ENCODE assay signal across 10 mouse cellular contexts in genomic region chr11:16941103-16941793, GRCm38 (mm10). TPM values are rescaled to one million over a fixed set of nuclear protein-coding genes. Genes with fewer than 3 reads are reported as not detected.
DNase-seq lines count a peak whose midpoint lies in the region; ATAC-seq and TF ChIP-seq lines count a peak whose summit lies in the region.
"Had no signal": no experiment of that assay in that cellular context is flagged by ENCODE, and none has a peak within 500 bp of the region (broad histone marks: within the 10 kb centered on the region; RNA-seq: fewer than 3 reads in every experiment).

No protein-coding gene starts in this region.

- no peak for TF ChIP-seq CTCF in liver, postnatal 0 days (IDR thresholded peaks at IDR 0.05; ENCODE audit: low read depth)
- no peak for TF ChIP-seq CTCF in heart, adult 2 months (IDR thresholded peaks at IDR 0.05)

- no peaks in the 10 kb centered on the region for H3K79me2 ChIP-seq in heart, adult 2 months (replicated peaks; ENCODE audit: control insufficient read depth, insufficient read depth, low read length)

- intact Hi-C loops in heart, adult 2 months (cut with DNase I): no loop called here

- no peak for TF ChIP-seq EP300 in liver, postnatal 0 days (IDR thresholded peaks at IDR 0.05; ENCODE audit: low read depth)
- no peak for TF ChIP-seq EP300 in heart, adult 2 months (IDR thresholded peaks at IDR 0.05; ENCODE audit: insufficient read depth, low read depth, low read length)

- no peak overlapping the region for H3K9ac ChIP-seq in liver, postnatal 0 days (replicated peaks)
- no peak overlapping the region for H3K9ac ChIP-seq in liver, embryonic 11.5 days (ENCODE audit: low read depth, low read length)
- no peak overlapping the region for H3K9ac ChIP-seq in forebrain, embryonic 14.5 days (ENCODE audit: low read length)
- no peak overlapping the region for H3K9ac ChIP-seq in heart, adult 2 months (ENCODE audit: low read depth, low read length)

- WGBS in liver, postnatal 0 days (ENCODE audit: insufficient replicate concordance): 61% methylated on average over 4 of the region's 4 CpGs
- 73% methylated on average over 4 of the region's 4 CpGs for WGBS in liver, embryonic 11.5 days
- WGBS in forebrain, embryonic 14.5 days: 62% methylated on average over 4 of the region's 4 CpGs
- whole genome bisulfite sequencing in heart, adult 2 months: 73% methylated on average over 4 of the region's 4 CpGs

- no peak for DNase-seq in liver, postnatal 0 days
- no peak for DNase-seq in liver, embryonic 11.5 days (ENCODE audit: low spot score)
- DNase-seq in forebrain, embryonic 14.5 days (ENCODE audit: low spot score): peak; percentile 65
- peak; percentile 23 to 47 for DNase-seq in layer of hippocampus, postnatal 10 days (ENCODE audit: low spot score in 2 of 2)
- no peak for DNase-seq in kidney, adult 8-10 months
- no peak for DNase-seq in heart, adult 2 months
- DNase-seq: cerebellum, adult 8-10 months; heart, postnatal 36 days had no signal

- ATAC-seq in liver, postnatal 0 days: peak; percentile 54
- no peak for ATAC-seq in liver, embryonic 11.5 days (replicated peaks; ENCODE audit: low FRiP score)
- ATAC-seq in forebrain, embryonic 14.5 days: peak; percentile 82
- ATAC-seq in neutrophil, adult 5-6 weeks (ENCODE audit: extremely low read depth, insufficient number of reproducible peaks, low FRiP score, poor library complexity, severe bottlenecking): peak; percentile 44; the same call in 1 of the 2 replicates

- H3K4me1 ChIP-seq in liver, postnatal 0 days (ENCODE audit: insufficient read depth): no peaks in the 10 kb centered on the region; the same call in 1 of the 2 replicates
- no peaks in the 10 kb centered on the region for H3K4me1 ChIP-seq in liver, embryonic 11.5 days (replicated peaks; ENCODE audit: control insufficient read depth, insufficient read depth, low read length)
- H3K4me1 ChIP-seq in forebrain, embryonic 14.5 days (ENCODE audit: control insufficient read depth, insufficient read depth, low read length): no peaks in the 10 kb centered on the region
- H3K4me1 ChIP-seq in heart, adult 2 months (ENCODE audit: control insufficient read depth, insufficient read depth, low read length): no peaks in the 10 kb centered on the region

- no peak for TF ChIP-seq POLR2A in heart, adult 2 months (IDR thresholded peaks at IDR 0.05; ENCODE audit: insufficient read depth, low read depth, low read length)

- H3K36me3 ChIP-seq in liver, postnatal 0 days (replicated peaks; ENCODE audit: insufficient read depth, low read length): no peaks in the 10 kb centered on the region
- H3K36me3 ChIP-seq in liver, embryonic 11.5 days (ENCODE audit: control insufficient read depth, insufficient read depth, low read length): no peaks in the 10 kb centered on the region
- no peaks in the 10 kb centered on the region for H3K36me3 ChIP-seq in forebrain, embryonic 14.5 days (ENCODE audit: control insufficient read depth, insufficient read depth, low read length)
- H3K36me3 ChIP-seq in heart, adult 2 months (ENCODE audit: control insufficient read depth, insufficient read depth, low read length): no peaks in the 10 kb centered on the region

- H3K4me3 ChIP-seq in liver, postnatal 0 days (ENCODE audit: low read depth, low read length): no peak overlapping the region
- no peak overlapping the region for H3K4me3 ChIP-seq in liver, embryonic 11.5 days (ENCODE audit: low read depth, low read length)
- no peak overlapping the region for H3K4me3 ChIP-seq in forebrain, embryonic 14.5 days (ENCODE audit: low read depth, low read length)
- H3K4me3 ChIP-seq in heart, adult 2 months: no peak overlapping the region
- H3K4me3 ChIP-seq: left cerebral cortex, adult 2 months had no signal

- no peaks in the 10 kb centered on the region for H3K27me3 ChIP-seq in liver, postnatal 0 days (ENCODE audit: insufficient read depth, low read length)
- H3K27me3 ChIP-seq in liver, embryonic 11.5 days (replicated peaks; ENCODE audit: control insufficient read depth, insufficient read depth, low read length): no peaks in the 10 kb centered on the region
- no peaks in the 10 kb centered on the region for H3K27me3 ChIP-seq in forebrain, embryonic 14.5 days (replicated peaks; ENCODE audit: control insufficient read depth, insufficient read depth, low read length)
- no peaks in the 10 kb centered on the region for H3K27me3 ChIP-seq in heart, adult 2 months (ENCODE audit: control insufficient read depth, insufficient read depth, low read length)

- H3K4me2 ChIP-seq in liver, postnatal 0 days (ENCODE audit: low read depth, low read length): no peak overlapping the region
- H3K4me2 ChIP-seq in liver, embryonic 11.5 days: no peak overlapping the region
- H3K4me2 ChIP-seq in forebrain, embryonic 14.5 days (ENCODE audit: low read length): no peak overlapping the region

- 0 out of 2 replicates have a peak overlapping the region, but pooled peaks have one; percentile 25 for H3K27ac ChIP-seq in liver, postnatal 0 days (ENCODE audit: low read depth)
- H3K27ac ChIP-seq in liver, embryonic 11.5 days (ENCODE audit: low read depth, low read length): no peak overlapping the region
- H3K27ac ChIP-seq in forebrain, embryonic 14.5 days (ENCODE audit: low read depth, low read length): peak overlapping the region; percentile 0; the same call in 1 of the 2 replicates
- H3K27ac ChIP-seq in heart, adult 2 months: no peak overlapping the region
- H3K27ac ChIP-seq: left cerebral cortex, adult 2 months had no signal

- no peaks in the 10 kb centered on the region for H3K9me3 ChIP-seq in liver, postnatal 0 days (ENCODE audit: low read length)
- H3K9me3 ChIP-seq in liver, embryonic 11.5 days (ENCODE audit: control insufficient read depth, low read length): no peaks in the 10 kb centered on the region
- H3K9me3 ChIP-seq in forebrain, embryonic 14.5 days (replicated peaks; ENCODE audit: control insufficient read depth, low read length): no peaks in the 10 kb centered on the region

RNA-seq across cellular contexts. Expression of gene Fbxo48, which starts 9.9 kb away (rescaled TPM):
- polyA plus RNA-seq in liver, postnatal 0 days (2015; fragmentation: Nextera tagmentation; extraction: Ambion mirVana): 0.75 TPM in 2 replicates
- polyA plus RNA-seq in liver, embryonic 11.5 days (2014; fragmentation: Nextera tagmentation; extraction: Ambion mirVana): 3.0 and 3.1 TPM in 2 replicates
- polyA plus RNA-seq in forebrain, embryonic 14.5 days (2014; fragmentation: Nextera tagmentation; extraction: Ambion mirVana): 0.77 and 1.6 TPM in 2 replicates
- 1 to 10 TPM in 1 of 2 experiments, under 1 TPM in 1; 0.98 to 2.1 TPM for total RNA-seq in layer of hippocampus, postnatal 10 days (2021)
- total RNA-seq in neutrophil, adult 5-6 weeks (2017): 3.0 and 3.8 TPM in 2 replicates
- under 1 TPM; 0.30 to 0.37 TPM for total RNA-seq in heart, adult 2 months (2021)
- polyA plus RNA-seq in heart, adult 2 months (2012; rRNA removed): 0.06 and 0.18 TPM in 2 replicates

Comparison
In these comparisons a context has a peak if more than half of its experiments do, and no peak if none do; other contexts are left out.
1. H3K27ac ChIP-seq: peak in liver, postnatal 0 days (single experiment) and forebrain, embryonic 14.5 days (single experiment); none in liver, embryonic 11.5 days (single experiment) and heart, adult 2 months (single experiment).
2. DNase-seq: peak in forebrain, embryonic 14.5 days (single experiment) and layer of hippocampus, postnatal 10 days (2 of 2); none in liver, postnatal 0 days (single experiment), liver, embryonic 11.5 days (single experiment), kidney, adult 8-10 months (0 of 2) and heart, adult 2 months (0 of 2).